Mouse (Mus musculus) heart, postnatal 0 days (tissue): ENCODE results near the gene Prdm10. TPM values are rescaled to one million over a fixed set of nuclear protein-coding genes. Genes with fewer than 3 reads are reported as not detected.

ENCODE experiments used
- ATAC-seq: fragments of 200-750 bp; cut with Nextera tagmentation; 2 replicates; pipeline ENCODE4 v1.8.0; 2017; ENCODE audit warnings: low read depth, moderate number of reproducible peaks, moderate library complexity; ENCODE audit not compliant: insufficient read depth
- DNase-seq: peaks from one replicate; pipeline ENCODE4 v3.0.0-alpha.2; 2016; ENCODE audit warnings: low spot score
- H3K27ac ChIP-seq: fragments of 300-500 bp; sonication (generic); 2 replicates; pipeline ENCODE4 v1.5.1; 2014; ENCODE audit warnings: low read depth, mild to moderate bottlenecking
- H3K27me3 ChIP-seq: fragments of 300-500 bp; sonication (generic); 2 replicates; pipeline ENCODE4 v1.6.1; 2014; ENCODE audit warnings: low read length, mixed read lengths; ENCODE audit not compliant: control insufficient read depth, insufficient read depth
- H3K36me3 ChIP-seq: fragments of 300-500 bp; sonication (generic); replicated peaks from 2 replicates; pipeline ENCODE4 v1.6.1; 2014; ENCODE audit warnings: low read length, mixed read lengths; ENCODE audit not compliant: control insufficient read depth, insufficient read depth
- H3K4me1 ChIP-seq: fragments of 300-500 bp; sonication (generic); 2 replicates; pipeline ENCODE4 v1.6.1; 2014; ENCODE audit warnings: antibody characterized with exemption; ENCODE audit not compliant: control insufficient read depth, insufficient read depth
- H3K4me2 ChIP-seq: fragments of 300-500 bp; sonication (generic); 2 replicates; pipeline ENCODE4 v1.6.1; 2014; ENCODE audit warnings: low read depth, mild to moderate bottlenecking, low read length, moderate library complexity
- H3K4me3 ChIP-seq: fragments of 300-500 bp; sonication (generic); 2 replicates; pipeline ENCODE4 v1.5.1; 2014; ENCODE audit warnings: low read depth, low read length
- H3K9ac ChIP-seq: fragments of 300-500 bp; sonication (generic); replicated peaks from 2 replicates; pipeline ENCODE4 v1.6.1; 2014; ENCODE audit warnings: low read depth, low read length, mixed read lengths
- H3K9me3 ChIP-seq: fragments of 300-500 bp; sonication (generic); replicated peaks from 2 replicates; pipeline ENCODE4 v1.6.1; 2016; ENCODE audit warnings: low read length; ENCODE audit not compliant: control insufficient read depth
- CTCF ChIP-seq: IDR thresholded peaks from 2 replicates; pipeline ENCODE4 v1.5.1; 2016; ENCODE audit warnings: antibody characterized with exemption, control low read depth, low read depth
- EP300 ChIP-seq: IDR thresholded peaks from 2 replicates; pipeline ENCODE4 v1.6.1; 2016; ENCODE audit warnings: antibody characterized with exemption, low read depth
- WGBS: fragments of 180-500 bp; shearing (Covaris S2); extraction: QIAGEN DNeasy Blood & Tissue Kit; methylation state at CpG from one replicate; pipeline ENCODE4 v1.1.7; 2014; 5-methylcytosine and 5-hydroxymethylcytosine counted together
- polyA plus RNA-seq: library from polyadenylated mRNA; unstranded; fragments of >200 nt; fragmentation: Nextera tagmentation; extraction: Ambion mirVana; gene quantifications from 2 replicates; pipeline ENCODE4 v1.2.1, GENCODE M21; 2015
- total RNA-seq: library from RNA; depleted of rRNA; stranded (reverse); fragments of >200 nt; gene quantifications from 2 replicates; pipeline ENCODE4 v1.2.3, GENCODE M21; 2014; ENCODE audit warnings: low replicate concordance; rRNA removed

Gene Prdm10
- total and polyA plus RNA-seq, 2 experiments from 2014 or later = 1.2 to 2.6 TPM

DNA sequence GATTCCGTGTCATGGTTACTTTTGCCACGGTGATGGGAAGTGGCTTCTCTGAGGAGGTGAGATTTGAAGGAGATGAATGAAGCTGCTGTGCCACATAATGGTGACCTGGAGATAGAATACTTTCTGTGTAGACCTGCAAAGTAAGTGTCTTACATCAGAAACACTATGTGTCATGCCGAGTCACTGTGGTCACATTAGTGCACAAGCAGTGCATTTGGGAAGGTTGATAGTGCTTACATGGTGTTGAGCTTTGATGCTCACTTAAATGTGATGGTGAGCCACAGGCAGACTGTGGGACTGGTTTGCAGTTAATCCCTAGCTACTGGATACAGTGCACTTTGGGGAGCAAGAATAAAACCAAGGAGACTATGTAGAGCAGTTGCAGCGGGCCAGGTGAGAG lies 131.8 kb downstream of the Prdm10 start:
- WGBS = 83% methylated on average over 4 of the region's 4 CpGs
- H3K27ac ChIP-seq = no peak overlapping the region
- TF ChIP-seq EP300 (no peak), CTCF (no peak)
- H3K9ac ChIP-seq = no peak overlapping the region
- ATAC-seq = no peak
- peaks cover 86% of the 10 kb centered on the region for H3K36me3 ChIP-seq
- no peak overlapping the region for H3K4me3 ChIP-seq
- no peaks in the 10 kb centered on the region for H3K9me3 ChIP-seq
- H3K4me2 ChIP-seq = no peak overlapping the region
- no peaks in the 10 kb centered on the region for H3K27me3 ChIP-seq
- DNase-seq = no peak
- no peaks in the 10 kb centered on the region for H3K4me1 ChIP-seq

DNA sequence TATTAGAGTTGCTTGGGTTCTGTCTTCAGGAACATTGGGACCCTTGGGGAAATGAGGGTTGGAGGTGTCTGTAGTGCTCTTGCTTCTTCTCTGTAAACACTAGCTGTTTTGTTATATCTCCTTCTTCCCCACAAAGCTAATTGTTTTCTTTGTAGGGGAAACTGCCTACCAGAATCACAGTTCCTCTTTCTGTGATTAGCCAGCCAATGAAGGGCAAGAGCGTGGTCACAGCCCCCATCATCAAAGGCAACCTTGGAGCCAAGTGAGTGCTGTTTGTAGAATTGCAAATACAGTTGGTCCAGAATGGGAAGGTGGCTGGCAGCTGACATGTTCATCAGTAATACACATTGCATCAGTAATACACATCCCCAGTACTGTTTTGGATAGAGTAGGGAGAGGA lies 138.5 kb downstream of the Prdm10 start:
- Histone ChIP-seq H3K27me3 (no peaks in the 10 kb centered on the region), H3K27ac (no peak overlapping the region), H3K9ac (no peak overlapping the region), H3K36me3 (peaks cover 75% of the 10 kb centered on the region), H3K4me3 (no peak overlapping the region), H3K4me1 (no peaks in the 10 kb centered on the region), H3K9me3 (no peaks in the 10 kb centered on the region), H3K4me2 (no peak overlapping the region)
- TF ChIP-seq CTCF = no peak
- TF ChIP-seq EP300 = no peak
- 100% methylated on average over 1 of the region's 1 CpGs for WGBS
- DNase-seq (no peak), ATAC-seq (no peak)

DNA sequence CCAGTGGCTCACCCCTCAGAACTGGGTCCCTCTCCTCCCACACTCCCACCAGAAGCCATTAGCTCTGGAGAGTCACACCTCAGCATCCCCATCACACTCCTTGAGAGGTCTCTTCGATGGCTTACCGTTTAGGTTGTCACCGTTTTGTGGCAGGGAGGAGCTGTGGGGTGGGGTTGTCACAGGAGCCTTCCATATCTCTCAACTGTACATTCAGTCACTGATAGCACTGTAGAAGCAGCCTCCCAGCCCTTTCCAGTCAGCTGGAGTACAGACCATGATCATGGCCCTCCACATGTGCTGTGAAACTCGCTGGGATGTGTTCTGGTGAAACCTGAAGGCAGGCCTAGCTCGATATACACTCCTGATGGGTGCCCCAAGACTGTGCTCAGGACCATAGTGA lies 141.8 kb downstream of the Prdm10 start:
- no peaks in the 10 kb centered on the region for H3K9me3 ChIP-seq
- H3K4me3 ChIP-seq = no peak overlapping the region
- H3K4me2 ChIP-seq = no peak overlapping the region
- peaks cover 49% of the 10 kb centered on the region for H3K36me3 ChIP-seq
- no peak overlapping the region for H3K27ac ChIP-seq
- DNase-seq = no peak
- H3K27me3 ChIP-seq = no peaks in the 10 kb centered on the region
- H3K4me1 ChIP-seq = no peaks in the 10 kb centered on the region
- WGBS = 66% methylated on average over 5 of the region's 5 CpGs
- ATAC-seq = no peak
- TF ChIP-seq CTCF (no peak), EP300 (no peak)
- H3K9ac ChIP-seq = no peak overlapping the region

DNA sequence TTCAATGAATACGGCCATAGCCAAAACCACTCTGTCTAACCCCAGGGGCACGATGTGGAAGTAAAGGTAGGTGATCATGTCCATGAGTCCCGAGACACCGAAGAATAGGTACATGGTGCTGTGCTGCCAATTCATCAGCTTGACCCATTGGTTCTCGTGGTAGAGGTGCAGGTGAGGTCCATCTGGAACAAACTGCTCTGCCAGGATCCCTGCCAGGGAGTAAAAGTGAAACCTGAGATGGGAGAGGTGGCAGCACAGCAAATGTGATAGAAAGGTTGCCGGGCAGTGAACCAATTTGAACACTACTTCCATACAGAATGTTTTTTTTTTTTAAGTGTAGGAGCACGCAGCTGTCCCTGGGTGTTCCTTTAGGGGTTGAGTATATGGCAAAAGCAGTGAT lies 148.6 kb downstream of the Prdm10 start:
- TF ChIP-seq EP300 = no peak
- TF ChIP-seq CTCF = no peak
- ATAC-seq (no peak), DNase-seq (no peak)
- Histone ChIP-seq H3K27me3 (no peaks in the 10 kb centered on the region), H3K4me3 (no peak overlapping the region), H3K4me2 (no peak overlapping the region), H3K9me3 (no peaks in the 10 kb centered on the region), H3K36me3 (no peaks in the 10 kb centered on the region), H3K27ac (no peak overlapping the region), H3K9ac (no peak overlapping the region), H3K4me1 (no peaks in the 10 kb centered on the region)
- WGBS = 80% methylated on average over 7 of the region's 7 CpGs

DNA sequence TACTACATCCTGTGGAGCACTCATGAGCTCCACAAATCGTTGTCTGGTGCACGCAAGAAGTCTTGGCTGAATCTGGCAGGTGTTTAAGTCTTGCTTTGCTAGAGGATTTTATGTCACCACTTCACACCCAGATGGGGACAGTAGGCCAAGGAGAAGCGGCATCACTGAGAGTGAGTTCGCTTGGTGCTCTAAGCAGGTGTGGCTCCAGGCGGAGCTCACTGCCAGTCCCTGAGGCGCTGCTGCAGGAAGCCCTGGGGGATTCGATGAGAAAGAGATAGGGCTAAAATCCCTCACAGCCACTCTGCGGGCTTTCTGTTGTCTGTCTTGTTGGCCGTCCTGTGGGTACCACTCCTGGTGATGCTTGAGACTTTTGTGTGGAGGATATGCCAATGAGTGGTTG lies 149.7 kb downstream of the Prdm10 start:
- TF ChIP-seq CTCF (no peak), EP300 (no peak)
- no peak overlapping the region for H3K27ac ChIP-seq
- DNase-seq (no peak), ATAC-seq (no peak)
- no peaks in the 10 kb centered on the region for H3K9me3 ChIP-seq
- H3K4me1 ChIP-seq = no peaks in the 10 kb centered on the region
- H3K9ac ChIP-seq = no peak overlapping the region
- H3K27me3 ChIP-seq = no peaks in the 10 kb centered on the region
- H3K4me2 ChIP-seq = no peak overlapping the region
- WGBS = 64% methylated on average over 9 of the region's 9 CpGs
- no peaks in the 10 kb centered on the region for H3K36me3 ChIP-seq
- no peak overlapping the region for H3K4me3 ChIP-seq

Other genes with a start within 250 kb of the Prdm10 start
- 30.1 and 31.6 TPM in 2 replicates for gene Zbtb44, start 249.9 kb upstream of the Prdm10 start, total RNA-seq
- 4.3 and 5.4 TPM in 2 replicates for gene Zbtb44, start 249.9 kb upstream of the Prdm10 start, polyA plus RNA-seq
- gene St14, start 148.7 kb upstream of the Prdm10 start, total RNA-seq = 3.3 TPM in 2 replicates
- gene St14, start 148.7 kb upstream of the Prdm10 start, polyA plus RNA-seq = 0.23 and 0.60 TPM in 2 replicates
- 305 and 331 TPM in 2 replicates for gene Aplp2, start 68.7 kb upstream of the Prdm10 start, total RNA-seq
- 301 and 312 TPM in 2 replicates for gene Aplp2, start 68.7 kb upstream of the Prdm10 start, polyA plus RNA-seq
- 19.7 and 34.3 TPM in 2 replicates for gene Nfrkb, start 105.7 kb downstream of the Prdm10 start, total RNA-seq
- gene Nfrkb, start 105.7 kb downstream of the Prdm10 start, polyA plus RNA-seq = 7.9 and 8.8 TPM in 2 replicates
- gene Tmem45b, start 183.9 kb downstream of the Prdm10 start, total RNA-seq = 1.5 and 21.7 TPM in 2 replicates
- not detected in 2 replicates for gene Tmem45b, start 183.9 kb downstream of the Prdm10 start, polyA plus RNA-seq